Comparison of ENCODE assay signal across 9 mouse cellular contexts in the genomic region with DNA sequence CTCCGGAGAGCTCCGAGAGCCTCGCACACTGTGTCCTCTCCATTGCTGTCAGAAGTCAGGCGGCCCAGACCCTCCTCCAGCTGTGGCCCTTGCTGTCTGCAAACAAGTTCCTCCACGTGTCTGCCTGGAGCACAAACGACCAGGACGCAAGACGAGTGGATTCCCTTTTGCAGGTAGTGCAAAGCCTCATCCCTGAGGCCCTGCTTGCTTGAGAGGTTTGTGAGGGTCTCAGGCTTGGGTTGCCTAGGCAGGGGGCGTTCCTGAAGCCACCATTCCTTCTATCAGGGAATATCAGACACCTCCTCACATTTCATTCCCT. TPM values are rescaled to one million over a fixed set of nuclear protein-coding genes. Genes with fewer than 3 reads are reported as not detected.
DNase-seq lines count a peak whose midpoint lies in the region; ATAC-seq and TF ChIP-seq lines count a peak whose summit lies in the region.
"Had no signal": no experiment of that assay in that cellular context is flagged by ENCODE, and none has a peak within 500 bp of the region (broad histone marks: within the 10 kb centered on the region; RNA-seq: fewer than 3 reads in every experiment).

No protein-coding gene starts in this region.

- H3K4me3 ChIP-seq in lung, embryonic 15.5 days: peak overlapping the region; percentile 33
- peak overlapping the region; percentile 36 for H3K4me3 ChIP-seq in forebrain, embryonic 14.5 days (ENCODE audit: low read depth, low read length)
- H3K4me3 ChIP-seq in limb, embryonic 14.5 days (replicated peaks; ENCODE audit: low read length): peak overlapping the region; percentile 35
- H3K4me3 ChIP-seq in small intestine, adult 2 months (ENCODE audit: low read depth, low read length): peak overlapping the region; percentile 40

- peak overlapping the region; percentile 72 for H3K4me2 ChIP-seq in lung, embryonic 15.5 days
- H3K4me2 ChIP-seq in forebrain, embryonic 14.5 days (ENCODE audit: low read length): peak overlapping the region; percentile 65
- peak overlapping the region; percentile 73 for H3K4me2 ChIP-seq in limb, embryonic 14.5 days (replicated peaks; ENCODE audit: low read depth, low read length, severe bottlenecking)

- WGBS in lung, embryonic 15.5 days: 3% methylated on average over 9 of the region's 9 CpGs
- WGBS in forebrain, embryonic 14.5 days: 3% methylated on average over 9 of the region's 9 CpGs
- 6% methylated on average over 8 of the region's 9 CpGs for WGBS in limb, embryonic 14.5 days
- WGBS in small intestine, adult 2 months: 8% methylated on average over 9 of the region's 9 CpGs

- peaks cover 7% of the 10 kb centered on the region for H3K4me1 ChIP-seq in lung, embryonic 15.5 days
- no peaks in the 10 kb centered on the region; the same call in 1 of the 2 replicates for H3K4me1 ChIP-seq in forebrain, embryonic 14.5 days (ENCODE audit: control insufficient read depth, insufficient read depth, low read length)
- H3K4me1 ChIP-seq in limb, embryonic 14.5 days (ENCODE audit: control insufficient read depth, insufficient read depth, low read length): peaks cover 7% of the 10 kb centered on the region; the same call in 1 of the 2 replicates
- H3K4me1 ChIP-seq in small intestine, adult 2 months (ENCODE audit: control insufficient read depth, insufficient read depth, insufficient read length, low read length): peaks cover 6% of the 10 kb centered on the region

- no peak for ATAC-seq in lung, embryonic 15.5 days (ENCODE audit: borderline replicate concordance, extremely low read depth, low FRiP score, low TSS enrichment)
- no peak for ATAC-seq in forebrain, embryonic 14.5 days
- no peak for ATAC-seq in limb, embryonic 14.5 days (ENCODE audit: low FRiP score, low read depth)
- no peak for ATAC-seq in megakaryocyte progenitor cell, adult 5-6 weeks (replicated peaks; ENCODE audit: poor library complexity)

- no peaks in the 10 kb centered on the region for H3K36me3 ChIP-seq in lung, embryonic 15.5 days
- H3K36me3 ChIP-seq in forebrain, embryonic 14.5 days (ENCODE audit: control insufficient read depth, insufficient read depth, low read length): no peaks in the 10 kb centered on the region
- H3K36me3 ChIP-seq in limb, embryonic 14.5 days (ENCODE audit: control insufficient read depth, insufficient read depth, low read length): no peaks in the 10 kb centered on the region
- H3K36me3 ChIP-seq in small intestine, adult 2 months (ENCODE audit: control insufficient read depth, insufficient read depth, low read length): no peaks in the 10 kb centered on the region

- no peak overlapping the region for H3K9ac ChIP-seq in lung, embryonic 15.5 days
- no peak overlapping the region; the same call in 1 of the 2 replicates for H3K9ac ChIP-seq in forebrain, embryonic 14.5 days (ENCODE audit: low read length)
- H3K9ac ChIP-seq in limb, embryonic 14.5 days (ENCODE audit: low read depth, low read length, severe bottlenecking): no peak overlapping the region

- no peak overlapping the region for H3K27ac ChIP-seq in lung, embryonic 15.5 days
- H3K27ac ChIP-seq in forebrain, embryonic 14.5 days (ENCODE audit: low read depth, low read length): no peak overlapping the region
- H3K27ac ChIP-seq in limb, embryonic 14.5 days (replicated peaks; ENCODE audit: low read depth, low read length): no peak overlapping the region
- no peak overlapping the region for H3K27ac ChIP-seq in small intestine, adult 2 months (ENCODE audit: insufficient read depth, low read depth, low read length)

- TF ChIP-seq CTCF in small intestine, adult 2 months (IDR thresholded peaks at IDR 0.05; ENCODE audit: extremely low read depth, insufficient read length, insufficient replicate concordance, low read depth, low read length): no peak

- no peak for DNase-seq in lung, postnatal 14 days
- DNase-seq in forebrain, embryonic 14.5 days (ENCODE audit: low spot score): no peak
- DNase-seq in limb, embryonic 14.5 days (ENCODE audit: low spot score): no peak
- DNase-seq in spleen, adult 12 weeks (ENCODE audit: low spot score): no peak
- DNase-seq in adrenal gland, postnatal 4 days (ENCODE audit: low spot score in 2 of 2): no peak

- TF ChIP-seq POLR2A in limb, embryonic 14.5 days (IDR thresholded peaks at IDR 0.05; ENCODE audit: borderline replicate concordance, extremely low read depth, insufficient read depth, insufficient read length): no peak
- TF ChIP-seq POLR2A in small intestine, adult 2 months (IDR thresholded peaks at IDR 0.05; ENCODE audit: low read depth, low read length): no peak

- peaks cover 29% of the 10 kb centered on the region for H3K27me3 ChIP-seq in lung, embryonic 15.5 days
- peaks cover 41% of the 10 kb centered on the region for H3K27me3 ChIP-seq in forebrain, embryonic 14.5 days (replicated peaks; ENCODE audit: control insufficient read depth, insufficient read depth, low read length)
- peaks cover 25% of the 10 kb centered on the region for H3K27me3 ChIP-seq in limb, embryonic 14.5 days (ENCODE audit: control insufficient read depth, insufficient read depth, low read length)
- 0 out of 2 replicates have a peak, but pooled peaks cover 3% of the 10 kb centered on the region for H3K27me3 ChIP-seq in small intestine, adult 2 months (ENCODE audit: control insufficient read depth, insufficient read depth, low read length)

- no peaks in the 10 kb centered on the region for H3K9me3 ChIP-seq in lung, embryonic 15.5 days
- H3K9me3 ChIP-seq in forebrain, embryonic 14.5 days (replicated peaks; ENCODE audit: control insufficient read depth, low read length): no peaks in the 10 kb centered on the region
- H3K9me3 ChIP-seq in limb, embryonic 14.5 days (ENCODE audit: control insufficient read depth, low read length): no peaks in the 10 kb centered on the region

RNA-seq across cellular contexts. Expression of a gene that starts 0.3 kb away (rescaled TPM):
- polyA plus RNA-seq in lung, embryonic 15.5 days (2015; fragmentation: Nextera tagmentation; extraction: Ambion mirVana): 0.07 TPM in 1 of 2 replicates, not detected in the other
- 1.2 and 1.7 TPM in 2 replicates for polyA plus RNA-seq in forebrain, embryonic 14.5 days (2014; fragmentation: Nextera tagmentation; extraction: Ambion mirVana)
- 0.34 and 0.45 TPM in 2 replicates for polyA plus RNA-seq in limb, embryonic 14.5 days (2012; rRNA removed)
- 0.21 and 0.41 TPM in 2 replicates for polyA plus RNA-seq in limb, embryonic 14.5 days (2014; fragmentation: Nextera tagmentation; extraction: Ambion mirVana)
- polyA plus RNA-seq in small intestine, adult 2 months (2012; rRNA removed): 0.55 and 1.3 TPM in 2 replicates
- not detected in 2 replicates for total RNA-seq in megakaryocyte progenitor cell, adult 5-6 weeks (2015)
- total RNA-seq in megakaryocyte progenitor cell, adult 5-6 weeks (2017): 0.14 TPM in 1 of 2 replicates, not detected in the other
- total RNA-seq in adrenal gland, postnatal 4 days (2021): under 1 TPM; 0.20 to 0.25 TPM
- polyA plus RNA-seq: erythroblast, embryonic 14.5 days had no signal

RNA-seq across cellular contexts. Expression of a gene that starts 10.8 kb away (rescaled TPM):
- 1.8 and 2.1 TPM in 2 replicates for polyA plus RNA-seq in lung, embryonic 15.5 days (2015; fragmentation: Nextera tagmentation; extraction: Ambion mirVana)
- polyA plus RNA-seq in forebrain, embryonic 14.5 days (2014; fragmentation: Nextera tagmentation; extraction: Ambion mirVana): 3.9 and 4.5 TPM in 2 replicates
- polyA plus RNA-seq in limb, embryonic 14.5 days (2012; rRNA removed): 5.2 and 5.9 TPM in 2 replicates
- 4.7 and 5.2 TPM in 2 replicates for polyA plus RNA-seq in limb, embryonic 14.5 days (2014; fragmentation: Nextera tagmentation; extraction: Ambion mirVana)
- polyA plus RNA-seq in small intestine, adult 2 months (2012; rRNA removed): 0.11 and 1.4 TPM in 2 replicates
- 0.22 TPM in 1 of 2 replicates, not detected in the other for total RNA-seq in megakaryocyte progenitor cell, adult 5-6 weeks (2015)
- 0.47 TPM in 1 of 2 replicates, not detected in the other for total RNA-seq in megakaryocyte progenitor cell, adult 5-6 weeks (2017)
- 1 to 10 TPM; 1.1 to 1.3 TPM for total RNA-seq in adrenal gland, postnatal 4 days (2021)
- polyA plus RNA-seq: erythroblast, embryonic 14.5 days had no signal

RNA-seq across cellular contexts. Expression of a gene that starts 37.0 kb away (rescaled TPM):
- 15.8 and 16.8 TPM in 2 replicates for polyA plus RNA-seq in lung, embryonic 15.5 days (2015; fragmentation: Nextera tagmentation; extraction: Ambion mirVana)
- 45.4 and 52.5 TPM in 2 replicates for polyA plus RNA-seq in forebrain, embryonic 14.5 days (2014; fragmentation: Nextera tagmentation; extraction: Ambion mirVana)
- polyA plus RNA-seq in limb, embryonic 14.5 days (2012; rRNA removed): 7.1 and 7.5 TPM in 2 replicates
- 7.4 and 9.3 TPM in 2 replicates for polyA plus RNA-seq in limb, embryonic 14.5 days (2014; fragmentation: Nextera tagmentation; extraction: Ambion mirVana)
- polyA plus RNA-seq in small intestine, adult 2 months (2012; rRNA removed): 22.1 and 73.8 TPM in 2 replicates
- not detected in 2 replicates for total RNA-seq in megakaryocyte progenitor cell, adult 5-6 weeks (2015)
- total RNA-seq in megakaryocyte progenitor cell, adult 5-6 weeks (2017): not detected in 2 replicates
- 10 to 100 TPM in 1 of 2 experiments, 1 to 10 TPM in 1; 7.8 to 10.3 TPM for total RNA-seq in adrenal gland, postnatal 4 days (2021)
